Mouse (Mus musculus): Measurements from ENCODE around the gene Klf16.

Klf16 gene

DNA sequence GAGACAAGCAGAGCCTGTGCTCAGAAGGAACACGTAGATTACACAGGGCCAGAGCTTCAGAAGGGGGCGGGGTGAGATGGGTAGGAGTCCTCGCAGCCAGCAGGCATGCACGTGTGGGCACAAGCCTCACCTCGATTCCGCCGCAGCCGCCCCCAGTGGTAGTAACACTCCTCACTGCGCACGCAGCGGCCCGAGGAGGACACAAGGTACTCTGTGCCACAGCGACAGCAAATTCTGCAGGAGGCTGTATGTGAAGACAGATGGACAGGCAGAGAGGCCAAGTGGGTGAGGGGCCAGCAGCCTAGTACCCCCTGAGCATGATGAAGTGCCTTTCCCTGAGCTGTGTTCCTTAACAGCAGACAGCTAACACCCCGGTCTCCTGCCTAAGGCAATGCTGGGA, 33.2 kb downstream of the Klf16 start:
- peak; percentile 33; the same call in 1 of the 2 replicates for ATAC-seq (ENCODE audit: low TSS enrichment)

DNA sequence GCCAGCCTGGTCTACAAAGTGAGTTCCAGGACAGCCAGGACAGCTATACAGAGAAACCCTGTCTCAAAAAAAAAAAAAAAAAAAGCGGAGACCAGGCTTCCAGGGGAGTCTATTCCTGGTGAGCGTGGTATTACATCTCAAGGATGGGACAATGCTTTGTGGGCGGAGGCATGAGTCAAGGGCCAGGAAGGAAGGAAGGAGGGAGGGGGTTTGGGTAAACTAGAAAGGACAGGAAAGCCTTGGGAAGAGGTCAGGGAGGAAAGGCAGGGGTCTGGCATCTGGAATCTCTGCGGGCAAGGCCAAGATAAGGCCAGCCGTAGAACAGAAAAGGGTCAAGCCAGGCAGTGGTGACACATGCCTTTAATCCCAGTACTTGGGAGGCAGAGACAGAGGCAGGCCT, 37.6 kb downstream of the Klf16 start:
- no peak for ATAC-seq (ENCODE audit: low TSS enrichment)

DNA sequence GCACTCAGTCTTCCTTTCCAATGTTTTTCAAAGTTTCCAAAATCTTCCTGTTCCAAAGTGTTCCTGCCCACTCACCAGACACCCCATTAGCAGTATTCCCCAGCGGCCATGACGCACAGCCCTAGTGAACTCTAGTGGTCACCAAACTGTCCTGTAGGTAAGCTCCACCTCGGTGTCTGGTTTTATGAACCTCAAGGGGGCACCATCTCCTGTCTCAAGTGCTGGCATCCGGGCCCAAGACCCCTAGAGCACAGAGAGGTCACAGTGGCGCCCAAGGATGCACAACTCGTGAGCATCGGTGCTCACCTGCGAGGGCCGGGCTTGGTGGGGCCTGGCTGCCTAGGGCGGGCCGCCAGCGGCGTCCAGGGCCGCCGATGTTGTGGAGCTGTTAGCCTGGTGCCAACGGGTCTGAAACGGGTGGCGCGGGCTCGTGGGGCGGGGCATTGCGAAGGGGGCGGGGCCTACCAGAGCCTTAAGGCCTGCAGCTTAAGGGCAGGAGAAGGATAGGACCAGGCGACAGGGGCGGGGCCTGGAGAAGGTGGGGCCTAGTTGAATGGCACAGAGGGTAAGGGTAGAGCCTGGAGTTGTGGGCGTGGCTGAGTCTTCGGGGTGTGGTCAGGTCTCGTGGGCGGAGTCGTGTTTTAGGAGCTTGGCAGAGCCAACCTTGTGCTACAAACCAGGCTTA, 38.3 kb downstream of the Klf16 start, which contains the start of gene Atp8b3:
Gene Atp8b3, minus strand, starts transcription at position 415 of the 685 bp plus-strand sequence.
- no peak for ATAC-seq (ENCODE audit: low TSS enrichment)

DNA sequence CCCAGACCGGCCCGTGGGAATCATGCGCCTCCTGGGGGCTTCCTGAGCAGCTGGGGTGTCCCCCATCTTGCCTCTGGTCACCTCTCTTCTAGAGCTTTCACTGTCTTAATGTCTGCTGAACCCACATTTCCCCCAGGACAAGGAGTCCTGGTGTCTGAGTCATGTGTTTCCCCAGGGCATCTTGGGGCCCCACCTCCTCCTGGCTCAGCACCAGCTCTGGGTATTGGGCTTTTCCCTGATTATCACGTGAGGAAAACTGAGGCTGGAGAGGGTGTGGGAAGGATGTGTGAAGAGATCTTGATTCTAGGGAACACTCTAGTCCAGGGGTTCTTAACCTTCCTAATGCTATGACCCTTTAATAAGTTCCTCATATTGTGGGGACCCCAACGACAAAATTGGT, 38.9 kb downstream of the Klf16 start:
- no peak for ATAC-seq (ENCODE audit: low TSS enrichment)

DNA sequence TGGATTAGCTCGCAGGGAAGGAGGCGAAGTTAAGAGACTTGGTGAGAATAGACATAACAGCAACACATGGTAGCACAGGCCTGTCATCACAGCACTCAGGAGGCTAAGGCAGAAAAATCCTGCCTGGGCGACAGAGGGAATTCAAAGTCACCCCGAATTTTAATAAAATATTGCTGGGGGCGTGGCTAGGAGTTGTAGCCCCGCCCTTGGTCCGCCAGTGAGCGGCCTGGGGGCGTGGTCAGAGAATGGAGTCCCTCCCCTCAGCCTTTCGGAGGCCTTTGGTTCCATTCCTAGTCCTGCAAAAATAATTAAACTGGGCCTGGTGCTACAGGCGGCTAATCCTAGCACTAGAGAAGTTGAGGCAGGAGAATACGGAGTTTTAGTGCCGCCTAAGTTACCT, 41.4 kb downstream of the Klf16 start:
- no peak for ATAC-seq (ENCODE audit: low TSS enrichment)

DNA sequence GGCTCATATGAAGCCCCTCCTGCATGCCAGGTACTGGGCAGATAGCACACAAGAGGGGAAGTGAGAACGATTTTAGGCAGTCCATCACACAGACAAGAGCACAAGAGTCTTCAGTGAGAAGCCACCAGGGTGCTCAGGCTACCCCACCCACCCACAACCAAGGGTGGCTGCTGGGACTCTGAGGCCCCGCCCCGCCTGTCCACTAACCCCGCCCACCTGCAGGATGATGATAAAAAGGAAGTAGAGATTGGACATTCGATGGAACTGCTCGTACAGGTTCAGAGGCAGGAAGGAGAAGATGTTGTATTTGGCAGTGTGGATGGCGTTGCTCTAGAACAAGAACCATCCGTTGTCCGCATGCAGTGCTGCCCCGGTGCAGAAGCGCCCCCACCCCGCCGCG, 42.0 kb downstream of the Klf16 start:
- no peak for ATAC-seq (ENCODE audit: low TSS enrichment)

DNA sequence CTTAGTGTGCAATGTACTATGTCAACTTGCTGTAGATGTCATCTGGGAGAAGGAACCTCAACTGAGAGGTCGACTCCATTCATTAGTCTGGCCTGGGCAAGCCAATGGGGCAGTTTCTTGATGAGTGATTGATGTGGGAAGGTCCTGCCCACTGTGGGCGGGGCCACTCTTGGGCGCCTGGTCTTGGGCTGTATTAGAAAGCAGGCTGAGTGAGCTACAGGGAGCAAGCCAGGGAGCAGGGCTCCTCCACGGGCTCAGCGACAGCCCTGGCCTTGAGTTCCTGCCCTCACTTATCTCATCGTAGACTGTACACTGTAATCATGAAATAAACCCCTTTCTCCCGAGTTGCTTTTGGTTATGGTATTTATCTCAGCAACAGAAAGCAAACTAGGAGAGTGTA, 43.4 kb downstream of the Klf16 start:
- ATAC-seq (ENCODE audit: low TSS enrichment): no peak

DNA sequence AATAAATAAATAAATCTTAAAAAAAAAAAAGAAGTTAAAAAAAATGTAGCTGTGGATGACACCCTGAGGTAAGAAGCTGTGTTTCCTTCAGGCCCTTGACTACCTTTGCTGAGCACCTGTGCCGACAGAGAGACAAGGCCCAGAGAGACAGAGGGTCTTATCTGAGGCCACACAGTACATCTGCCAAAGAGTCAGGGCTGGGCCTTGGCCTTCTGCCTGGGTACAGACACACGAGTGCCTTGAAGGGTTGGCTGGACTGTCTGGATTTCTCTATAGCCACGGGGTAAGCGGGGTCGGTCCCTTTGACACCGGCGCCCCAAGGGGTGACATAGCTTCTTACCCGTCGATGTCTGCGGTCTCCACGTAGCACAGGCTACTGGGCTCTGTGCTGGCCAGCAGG, 44.3 kb downstream of the Klf16 start:
- no peak for ATAC-seq (ENCODE audit: low TSS enrichment)

DNA sequence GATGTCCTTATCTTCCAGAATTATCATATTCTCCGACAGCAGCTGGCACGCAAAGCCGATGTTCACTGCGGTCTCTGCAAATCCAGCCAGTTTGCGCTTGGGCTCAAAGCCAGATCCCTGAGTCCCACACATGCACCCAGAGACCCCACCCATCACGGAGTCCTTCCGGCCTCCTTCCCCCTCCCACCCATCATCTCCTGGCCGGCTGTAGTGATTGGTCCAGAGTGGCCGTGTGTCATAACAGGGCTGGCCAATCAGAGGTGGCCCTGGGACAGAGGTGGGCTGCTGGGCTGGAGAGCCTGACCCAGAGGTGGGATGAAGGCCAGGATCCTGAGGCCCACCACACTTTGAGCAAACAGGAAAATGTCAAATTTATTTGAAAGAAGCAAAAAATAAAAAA, 50.9 kb downstream of the Klf16 start:
- ATAC-seq (ENCODE audit: low TSS enrichment): no peak

DNA sequence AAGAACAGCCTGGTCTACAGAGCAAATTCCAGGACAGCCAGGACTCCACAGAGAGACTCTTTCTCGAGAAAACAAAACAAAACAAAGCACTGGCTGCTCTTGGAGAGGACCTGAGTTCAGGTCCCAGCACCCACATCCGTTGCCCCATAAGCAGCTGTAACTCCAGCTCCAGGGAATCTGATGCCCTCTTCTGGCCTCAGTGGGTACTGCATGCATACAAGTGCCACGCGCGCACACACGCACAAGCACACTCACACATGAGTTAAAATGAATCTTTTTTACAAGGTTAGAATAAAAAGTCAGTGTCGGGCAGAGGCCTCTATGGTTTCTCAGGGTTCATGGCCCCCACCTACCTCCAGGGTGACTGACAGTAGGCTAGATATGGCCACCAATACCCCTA, 53.8 kb downstream of the Klf16 start:
- no peak for ATAC-seq (ENCODE audit: low TSS enrichment)

DNA sequence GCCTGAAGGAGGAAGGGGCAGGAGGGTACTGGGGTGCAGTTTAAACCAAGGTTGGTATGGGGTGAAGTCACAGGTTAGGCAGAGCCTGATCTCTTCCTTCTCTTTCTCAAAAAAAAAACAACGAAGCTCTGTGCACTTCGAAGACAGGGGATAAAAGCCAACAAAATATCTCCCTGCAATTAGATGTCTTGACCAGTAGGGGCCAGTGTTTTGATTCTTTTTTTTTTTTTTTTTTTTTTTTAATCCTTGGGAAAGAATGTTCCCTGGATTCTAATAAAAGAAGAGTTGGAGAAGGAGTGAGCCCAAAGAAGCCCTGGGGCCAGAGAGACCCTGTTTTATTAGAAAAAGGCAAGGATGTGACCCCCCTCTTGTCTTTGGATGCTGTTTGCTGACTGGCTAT, 57.8 kb downstream of the Klf16 start:
- ATAC-seq (ENCODE audit: low TSS enrichment): no peak

Measured in frontal cortex, adult (tissue).